Mouse (Mus musculus) CH12.LX (cell line): ENCODE measurements around the gene Abca4. TPM values are rescaled to one million over a fixed set of nuclear protein-coding genes. Genes with fewer than 3 reads are reported as not detected.
A peak's percentile ranks its signal among the peaks of the same experiment; 100 is the strongest.

Source experiments
- DNase-seq: peaks from one replicate; pipeline ENCODE4 v3.0.0-alpha.2; 2013; ENCODE audit errors: extremely low read depth
- H3K27ac ChIP-seq: 2 replicates; pipeline ENCODE4 v1.5.1; 2012; ENCODE audit warnings: low read depth, mild to moderate bottlenecking, control low read depth, moderate library complexity; ENCODE audit not compliant: insufficient read depth
- H3K27me3 ChIP-seq: replicated peaks from 2 replicates; pipeline ENCODE3; 2012; ENCODE audit warnings: inconsistent platforms
- H3K36me3 ChIP-seq, 2 experiments: replicated peaks in 1 of 2; 2 replicates each; pipeline versions ENCODE3 to v1.6.1; 2012; ENCODE audit warnings: inconsistent platforms in 1 of 2, low read length in 1 of 2, mild to moderate bottlenecking in 1 of 2, mixed read lengths in 1 of 2, moderate library complexity in 1 of 2; ENCODE audit not compliant: control insufficient read depth in 1 of 2, insufficient read depth in 1 of 2
- H3K4me1 ChIP-seq, 2 experiments: 2 replicates each; pipeline ENCODE4 v1.6.1; 2012; ENCODE audit warnings: inconsistent platforms in 1 of 2, moderate library complexity in 1 of 2; ENCODE audit not compliant: insufficient read depth in 2 of 2, control insufficient read depth in 1 of 2
- H3K4me2 ChIP-seq: 2 replicates; pipeline ENCODE4 v1.6.1; 2012; ENCODE audit warnings: low read depth, mild to moderate bottlenecking, control low read depth; ENCODE audit not compliant: poor library complexity, insufficient read depth, severe bottlenecking
- H3K4me3 ChIP-seq, 3 experiments: fragments of 150-350 bp in 1 of 3; sonication (generic) in 1 of 3; replicated peaks in 1 of 3; 2 replicates each; pipeline versions ENCODE3 to v1.5.1; 2011 to 2012; ENCODE audit warnings: low read depth in 2 of 3, low read length in 2 of 3, mild to moderate bottlenecking in 2 of 3, moderate library complexity in 2 of 3, control low read depth in 1 of 3, improper control_type of control experiment in 1 of 3, inconsistent platforms in 1 of 3, mixed read lengths in 1 of 3; ENCODE audit not compliant: poor library complexity in 1 of 3
- H3K79me2 ChIP-seq: replicated peaks from 2 replicates; pipeline ENCODE4 v1.6.1; 2012; ENCODE audit warnings: mild to moderate bottlenecking, moderate library complexity; ENCODE audit not compliant: control insufficient read depth, poor library complexity, insufficient read depth, severe bottlenecking; ENCODE audit errors: extremely low read depth
- H3K9ac ChIP-seq: 2 replicates; pipeline ENCODE4 v1.6.1; 2012; ENCODE audit warnings: low read depth, mild to moderate bottlenecking, control low read depth, moderate library complexity; ENCODE audit not compliant: insufficient read depth
- H3K9me3 ChIP-seq: replicated peaks from 2 replicates; pipeline ENCODE3; 2012; ENCODE audit warnings: low read length, inconsistent platforms, mixed read lengths
- CHD1 ChIP-seq: IDR thresholded peaks from 2 replicates; pipeline ENCODE4 v1.6.1; 2012; ENCODE audit warnings: low read depth, low read length, improper control_type of control experiment, inconsistent platforms
- CTCF ChIP-seq, 2 experiments: IDR thresholded peaks in 1 of 2; conservative IDR thresholded peaks in 1 of 2; 2 replicates each; pipeline ENCODE4 v1.5.1; 2011 to 2012; ENCODE audit warnings: low read depth in 2 of 2, low read length in 2 of 2, improper control_type of control experiment in 1 of 2, inconsistent platforms in 1 of 2, mild to moderate bottlenecking in 1 of 2, moderate library complexity in 1 of 2
- ELF1 ChIP-seq: IDR thresholded peaks from 2 replicates; pipeline ENCODE4 v1.6.1; 2014; ENCODE audit warnings: low read depth, mild to moderate bottlenecking, inconsistent platforms, low read length, improper control_type of control experiment
- GABPA ChIP-seq: IDR thresholded peaks from 2 replicates; pipeline ENCODE4 v1.6.1; 2012; ENCODE audit warnings: low read depth, low read length, improper control_type of control experiment, inconsistent platforms; ENCODE audit not compliant: insufficient replicate concordance
- HCFC1 ChIP-seq: IDR thresholded peaks from 2 replicates; pipeline ENCODE4 v1.6.1; 2012; ENCODE audit warnings: low read depth, mild to moderate bottlenecking, inconsistent platforms, low read length, improper control_type of control experiment
- MAZ ChIP-seq: IDR thresholded peaks from 2 replicates; pipeline ENCODE4 v1.6.1; 2012; ENCODE audit warnings: low read depth, mild to moderate bottlenecking, inconsistent platforms, low read length, improper control_type of control experiment, moderate library complexity
- MXI1 ChIP-seq: IDR thresholded peaks from 2 replicates; pipeline ENCODE4 v1.6.1; 2011; ENCODE audit warnings: mild to moderate bottlenecking, low read depth, low read length, improper control_type of control experiment
- POLR2A ChIP-seq: IDR thresholded peaks from 2 replicates; pipeline ENCODE4 v1.6.1; 2011; ENCODE audit warnings: low read depth, mild to moderate bottlenecking, improper control_type of control experiment, low read length
- POLR2AphosphoS2 ChIP-seq: IDR thresholded peaks from 2 replicates; pipeline ENCODE4 v1.6.1; 2011; ENCODE audit warnings: low read depth, low read length, improper control_type of control experiment
- TBP ChIP-seq: conservative IDR thresholded peaks from 2 replicates; pipeline ENCODE4 v1.6.1; 2011; ENCODE audit warnings: low read depth, low read length, improper control_type of control experiment
- ZMIZ1 ChIP-seq: IDR thresholded peaks from 2 replicates; pipeline ENCODE4 v1.6.1; 2012; ENCODE audit warnings: low read depth, mild to moderate bottlenecking, inconsistent platforms, low read length, improper control_type of control experiment
- ZNF384 ChIP-seq: IDR thresholded peaks from 2 replicates; pipeline ENCODE4 v1.6.1; 2012; ENCODE audit warnings: low read depth, low read length, improper control_type of control experiment, inconsistent platforms
- dilution Hi-C: fragments of 300-500 bp; cut with MboI; formaldehyde crosslinking; loops from 2 replicates; pipeline ENCODE4 v1.14.3; 2020; ENCODE audit warnings: low sequenced_read_pairs; ENCODE audit not compliant: extremely low pct_unique_long_range_greater_than_20kb, extremely low pct_ligation_motif_present
- in situ Hi-C: fragments of 300-500 bp; cut with MboI; formaldehyde crosslinking; loops from 3 replicates; pipeline ENCODE4 v1.14.3; 2019; ENCODE audit warnings: low sequenced_read_pairs, low pct_ligation_motif_present, low pct_unique_long_range_greater_than_20kb, mixed read lengths
- polyA plus RNA-seq: library from polyadenylated mRNA; unstranded; fragments of >175 nt; gene quantifications from 2 replicates; pipeline ENCODE4 v1.2.1, GENCODE M21; 2012; ENCODE audit warnings: low read depth; ENCODE audit not compliant: insufficient read length
- total RNA-seq, 2 experiments: library from RNA; depleted of rRNA; stranded (reverse); fragments of 300-350 nt in 1 of 2; fragments of >200 nt in 1 of 2; gene quantifications; 2 replicates each; pipeline ENCODE4 v1.2.3; 2012 to 2014

The Abca4 gene
- total and polyA plus RNA-seq, 3 experiments = 0.34 to 0.57 (median 0.46) TPM

- H3K36me3 ChIP-seq = no peaks in the 10 kb centered on the region
- in situ Hi-C loops (no loop called here), dilution Hi-C loops (no loop called here)
- TF ChIP-seq ZNF384 = no peak
- H3K27ac ChIP-seq = no peak overlapping the region
- no peak overlapping the region for H3K9ac ChIP-seq
- H3K4me1 ChIP-seq = no peaks in the 10 kb centered on the region
- H3K4me2 ChIP-seq = no peak overlapping the region
- H3K9me3 ChIP-seq = no peaks in the 10 kb centered on the region
- DNase-seq = no peak
- no peaks in the 10 kb centered on the region for H3K79me2 ChIP-seq
- no peaks in the 10 kb centered on the region for H3K27me3 ChIP-seq
- no peak overlapping the region for H3K4me3 ChIP-seq
Observed at GRCm38 (mm10) chr3:122200447-122200846, 156.2 kb downstream of the Abca4 start.

GRCm38 (mm10) chr3:122202307-122202732 is 158.1 kb downstream of the Abca4 start:
- TF ChIP-seq HCFC1 (no peak), POLR2AphosphoS2 (no peak), POLR2A (no peak), GABPA (no peak)
- Histone ChIP-seq H3K36me3 (no peaks in the 10 kb centered on the region), H3K27me3 (no peaks in the 10 kb centered on the region), H3K4me3 (no peak overlapping the region), H3K9ac (no peak overlapping the region), H3K9me3 (no peaks in the 10 kb centered on the region), H3K27ac (no peak overlapping the region), H3K4me2 (no peak overlapping the region), H3K4me1 (no peaks in the 10 kb centered on the region), H3K79me2 (no peaks in the 10 kb centered on the region)
- in situ Hi-C loops = no loop called here
- DNase-seq = no peak
- dilution Hi-C loops = no loop called here

DNA sequence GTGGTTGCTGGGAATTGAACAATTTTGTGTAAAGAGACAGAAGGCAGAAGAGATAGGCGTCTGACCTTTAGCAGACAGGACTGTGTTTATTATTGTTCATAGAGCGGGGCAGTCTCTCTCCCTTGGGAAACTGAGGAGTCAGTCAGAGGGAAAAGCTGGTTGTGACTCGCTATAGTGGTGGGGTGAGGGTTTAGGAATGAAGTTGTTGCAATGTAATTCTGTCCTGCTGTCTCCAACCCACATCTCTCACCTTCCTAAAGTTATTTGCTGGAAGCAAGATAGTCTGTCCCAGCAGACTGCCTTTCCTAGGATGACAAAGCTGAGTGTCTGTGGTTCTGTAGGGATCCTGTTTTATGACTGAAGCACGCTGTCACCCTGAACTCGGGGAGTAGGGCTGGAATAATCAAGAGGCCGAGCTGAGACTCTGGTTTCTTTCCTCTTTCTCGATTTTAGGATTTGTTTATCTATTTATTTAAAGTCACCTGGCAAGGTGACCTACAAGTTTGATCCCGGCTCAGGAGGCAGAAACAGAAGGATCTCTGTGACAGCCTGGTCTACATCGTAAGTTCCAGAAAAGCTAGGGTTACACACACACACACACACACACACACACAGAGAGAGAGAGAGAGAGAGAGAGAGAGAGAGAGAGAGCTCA is 159.6 kb downstream of the Abca4 start:
- no peaks in the 10 kb centered on the region for H3K9me3 ChIP-seq
- in situ Hi-C loops (no loop called here), dilution Hi-C loops (no loop called here)
- H3K4me2 ChIP-seq = no peak overlapping the region
- peaks cover 3 to 7% of the 10 kb centered on the region in 2 experiments; a peak in 3 of 4 replicates for H3K4me1 ChIP-seq
- TF ChIP-seq MAZ (no peak), CTCF (conservative IDR thresholded peaks at IDR 0.05 in 1 of 2, IDR thresholded peaks at IDR 0.05 in 1 of 2; ENCODE audit: low read depth in 2 of 2, low read length in 2 of 2) (0 out of 4 replicates have a peak, but pooled peaks of 1 of the 2 experiments have one; percentile 25), MXI1 (no peak), ELF1 (no peak), CHD1 (no peak), ZMIZ1 (no peak), POLR2AphosphoS2 (no peak), TBP (no peak)
- H3K27ac ChIP-seq = no peak overlapping the region
- no peaks in the 10 kb centered on the region for H3K27me3 ChIP-seq
- no peak overlapping the region for H3K9ac ChIP-seq
- H3K36me3 ChIP-seq = no peaks in the 10 kb centered on the region
- H3K79me2 ChIP-seq = no peaks in the 10 kb centered on the region
- no peak for DNase-seq
- no peak overlapping the region for H3K4me3 ChIP-seq
